20 mouse cellular contexts compared by ENCODE assay signal in genomic region chr14:75334321-75334720, GRCm38 (mm10). TPM values are rescaled to one million over a fixed set of nuclear protein-coding genes. Genes with fewer than 3 reads are reported as not detected.
DNase-seq lines count a peak whose midpoint lies in the region; ATAC-seq lines count a peak whose summit lies in the region.
"Had no signal": no experiment of that assay in that cellular context is flagged by ENCODE, and none has a peak within 500 bp of the region (broad histone marks: within the 10 kb centered on the region; RNA-seq: fewer than 3 reads in every experiment).

No protein-coding gene starts in this region.

- H3K4me2 ChIP-seq in heart, embryonic 11.5 days: no peak overlapping the region
- H3K4me2 ChIP-seq: embryonic facial prominence, embryonic 12.5 days; heart, embryonic 13.5 days; hindbrain, embryonic 15.5 days had no signal

- H3K4me1 ChIP-seq in heart, embryonic 11.5 days (ENCODE audit: control insufficient read depth, insufficient read depth, low read length): no peaks in the 10 kb centered on the region
- H3K4me1 ChIP-seq: embryonic facial prominence, embryonic 12.5 days; heart, embryonic 13.5 days; hindbrain, embryonic 15.5 days had no signal

- no peak overlapping the region for H3K4me3 ChIP-seq in heart, embryonic 11.5 days (ENCODE audit: low read depth, low read length)
- H3K4me3 ChIP-seq: embryonic facial prominence, embryonic 12.5 days; gastrocnemius, adult 2 months; heart, embryonic 13.5 days; hindbrain, embryonic 15.5 days had no signal

- no peaks in the 10 kb centered on the region for H3K9me3 ChIP-seq in heart, embryonic 11.5 days (replicated peaks; ENCODE audit: control insufficient read depth, low read length)
- H3K9me3 ChIP-seq: embryonic facial prominence, embryonic 12.5 days; heart, embryonic 13.5 days; hindbrain, embryonic 15.5 days had no signal

- no peaks in the 10 kb centered on the region for H3K27me3 ChIP-seq in heart, embryonic 11.5 days (ENCODE audit: control insufficient read depth, insufficient read depth, low read length)
- H3K27me3 ChIP-seq: CH12.LX; embryonic facial prominence, embryonic 12.5 days; heart, embryonic 13.5 days; hindbrain, embryonic 15.5 days had no signal

- H3K36me3 ChIP-seq in heart, embryonic 11.5 days (ENCODE audit: control insufficient read depth, insufficient read depth, low read length): peaks cover 17% of the 10 kb centered on the region

- H3K9ac ChIP-seq in heart, embryonic 11.5 days (ENCODE audit: low read depth, low read length): no peak overlapping the region
- H3K9ac ChIP-seq: embryonic facial prominence, embryonic 12.5 days; forebrain, postnatal 0 days; heart, embryonic 13.5 days; hindbrain, embryonic 15.5 days had no signal

- no peak overlapping the region for H3K27ac ChIP-seq in heart, embryonic 11.5 days (ENCODE audit: low read depth, low read length)
- H3K27ac ChIP-seq: embryonic facial prominence, embryonic 12.5 days; gastrocnemius, adult 2 months; heart, embryonic 13.5 days; hindbrain, embryonic 15.5 days had no signal

- no peak for DNase-seq in cerebellum, postnatal 4 days (ENCODE audit: low spot score in 2 of 2)
- peak; percentile 25 for DNase-seq in cerebellum, adult 11 months
- DNase-seq in cerebellum, adult 8-10 months: peak; percentile 32
- peak; percentile 51 to 69 for DNase-seq in cerebellum, postnatal 14 days
- no peak for DNase-seq in right cerebral cortex, postnatal 36 days (ENCODE audit: low spot score in 2 of 2)
- DNase-seq: adrenal gland, adult 8-10 months; adrenal gland, postnatal 36 days; forebrain, postnatal 0 days; gastrocnemius, adult 2 months; gastrocnemius, postnatal 25 days; heart, postnatal 36 days; kidney, adult 2 months had no signal

- 93% methylated on average over 4 of the region's 4 CpGs for WGBS in heart, embryonic 11.5 days (ENCODE audit: insufficient replicate concordance)

- ATAC-seq in cerebellum, adult (ENCODE audit: insufficient number of reproducible peaks, low FRiP score, low TSS enrichment): peak; percentile 68
- no peak for ATAC-seq in heart, embryonic 11.5 days (replicated peaks; ENCODE audit: insufficient number of reproducible peaks, low FRiP score, low TSS enrichment)
- no peak for ATAC-seq in CD4-positive, CD25-positive, alpha-beta regulatory T cell, adult 4 months
- ATAC-seq: forebrain, postnatal 0 days; intestine, embryonic 16.5 days had no signal

RNA-seq across cellular contexts. Expression of gene Zc3h13, which starts 50.1 kb away (rescaled TPM):
- 17.3 and 20.2 TPM in 2 replicates for polyA plus RNA-seq in heart, embryonic 11.5 days (2014; fragmentation: Nextera tagmentation; extraction: Ambion mirVana)
- polyA plus RNA-seq in CD4-positive, CD25-positive, alpha-beta regulatory T cell, adult 4 months (2017; shearing (Covaris generic)): 10 to 100 TPM; 21.7 to 23.9 TPM

Comparison
In these comparisons a context has a peak if more than half of its experiments do, and no peak if none do; other contexts are left out.
1. DNase-seq: peak in cerebellum, adult 11 months (single experiment), cerebellum, adult 8-10 months (single experiment) and cerebellum, postnatal 14 days (2 of 2); none in cerebellum, postnatal 4 days (0 of 2) and right cerebral cortex, postnatal 36 days (0 of 2).